Mouse (Mus musculus): ENCODE results near the gene Yipf7.
A peak's percentile ranks its signal among the peaks of the same experiment; 100 is the strongest.

Yipf7 gene

DNA sequence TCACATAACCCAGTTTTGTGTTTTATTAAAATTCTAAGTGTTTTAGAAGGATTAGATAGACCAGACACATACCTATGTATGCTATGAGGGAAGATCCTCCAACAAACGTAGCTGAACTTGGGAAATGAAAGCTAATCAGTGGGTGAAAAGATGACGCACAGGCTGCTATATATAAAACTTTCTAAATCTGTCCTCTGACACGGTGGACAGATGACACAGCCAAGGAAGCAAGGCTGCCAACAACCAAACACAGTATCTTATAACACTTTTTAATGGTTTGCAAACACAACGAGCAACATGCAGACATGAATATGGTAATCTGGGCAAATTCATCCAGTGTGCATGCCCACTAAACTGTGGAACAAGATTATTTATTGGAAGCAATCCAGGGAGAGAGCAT lies at the start of gene Yipf7:
TSS of gene Yipf7 (minus strand) at position 160 of the 400 bp plus-strand sequence.
- DNase-seq (ENCODE audit: extremely low read depth, low read depth) = no peak

DNA sequence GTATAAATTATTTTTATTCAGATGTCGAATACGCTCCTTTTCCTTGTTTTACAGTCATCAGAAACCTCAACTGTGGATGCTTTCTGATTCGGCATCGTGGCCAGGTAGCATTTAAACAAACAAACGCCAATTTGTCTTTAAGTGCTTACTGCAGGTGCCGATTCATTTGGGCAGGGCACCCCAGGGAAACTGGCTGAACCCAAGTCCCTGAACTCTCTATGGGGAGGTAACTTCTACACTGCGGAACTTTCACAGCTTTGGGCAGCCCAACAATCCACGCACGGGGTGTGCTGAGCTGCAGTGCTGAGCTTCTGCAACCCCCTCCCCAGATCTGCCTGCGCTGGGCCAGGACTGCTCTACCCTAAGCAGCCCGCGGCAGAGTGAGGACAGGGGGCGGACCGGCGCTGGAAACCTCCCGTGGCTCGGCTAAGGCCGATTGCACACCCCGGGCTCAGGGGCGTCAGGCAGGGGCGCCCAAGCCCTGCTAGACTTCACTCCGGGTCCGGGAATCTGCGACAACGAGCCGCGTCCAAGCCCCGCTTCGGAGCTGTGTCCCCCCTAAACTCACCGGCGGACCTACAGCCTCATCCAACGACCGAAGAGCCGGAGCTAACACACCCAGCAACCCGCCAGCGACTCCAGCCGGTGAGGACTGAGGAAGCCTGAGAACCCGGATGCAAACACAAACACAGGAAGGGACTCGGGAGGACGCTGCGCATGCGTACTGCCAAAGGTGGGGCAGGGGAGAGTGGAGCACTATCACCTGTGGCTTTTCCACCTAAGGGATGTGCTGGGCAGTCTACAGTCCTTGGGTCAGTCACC lies 49.4 kb upstream of the Yipf7 start, which contains the start of gene Gnpda2:
TSS of gene Gnpda2 (minus strand) at position 701 of the 822 bp plus-strand sequence.
- peak; percentile 73 for DNase-seq (ENCODE audit: extremely low read depth, low read depth)

DNA sequence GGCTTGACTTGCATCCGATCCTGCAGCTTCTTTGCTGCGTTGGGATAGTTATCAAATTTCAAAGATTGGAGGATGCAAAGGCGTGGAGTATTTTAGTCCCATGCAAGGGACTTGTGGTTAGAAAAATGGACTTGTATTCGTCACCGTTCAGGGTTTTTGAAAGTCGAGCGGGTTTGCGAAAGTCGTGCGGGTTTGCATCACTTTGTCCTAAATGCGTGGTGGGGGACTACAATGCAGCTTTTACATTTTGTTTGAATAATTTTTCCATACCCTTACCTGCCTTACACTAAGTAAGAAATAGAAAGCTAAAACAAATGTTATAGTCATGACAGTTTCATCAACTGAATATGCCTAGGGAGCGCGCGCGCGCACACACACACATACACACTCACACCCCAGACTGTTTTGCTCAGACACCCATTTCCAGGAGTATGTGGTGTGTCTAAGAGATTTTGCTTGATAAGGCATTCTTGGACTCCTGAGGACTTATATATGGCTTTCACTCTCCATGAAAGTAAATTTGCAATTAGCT lies 15.0 kb upstream of the Yipf7 start:
- peak; percentile 26 for DNase-seq (ENCODE audit: extremely low read depth, low read depth)

DNA sequence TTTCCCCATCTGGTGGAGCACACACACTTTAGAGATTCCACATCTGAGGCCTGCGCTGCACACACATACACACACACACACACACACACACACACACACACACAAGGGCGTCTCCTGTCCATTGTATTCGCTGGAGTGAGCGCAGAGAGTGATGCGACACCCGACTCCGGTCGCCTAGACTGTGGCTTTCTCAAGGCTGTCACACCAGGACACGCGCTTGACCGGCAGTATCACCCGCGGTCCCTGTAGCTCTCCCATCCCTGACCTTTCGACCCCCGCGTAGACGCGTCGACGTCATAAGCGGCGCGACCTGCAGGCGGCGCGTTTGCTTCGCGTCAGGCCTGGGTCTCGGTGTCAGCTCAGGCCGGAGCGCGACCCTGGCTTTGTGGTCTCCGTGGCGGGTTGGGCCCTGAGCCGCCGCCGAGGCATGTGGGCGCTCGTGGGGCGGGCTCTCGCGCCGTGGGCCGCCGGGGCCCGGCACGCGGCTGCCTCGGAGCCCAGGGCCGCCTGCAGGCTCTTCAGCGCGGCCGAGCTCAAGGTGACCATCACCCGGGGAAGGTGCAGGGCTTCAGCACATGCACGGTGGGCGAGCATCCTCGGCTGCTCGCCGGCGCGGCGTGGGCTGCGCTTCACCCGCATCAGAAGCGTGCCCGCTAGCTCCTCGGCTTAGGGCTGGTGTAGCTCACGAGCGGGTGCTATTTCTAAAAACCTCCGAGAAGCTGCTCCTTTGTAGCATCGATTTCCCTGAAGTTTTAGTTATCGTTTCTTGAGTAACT lies 14.4 kb upstream of the Yipf7 start, which contains the start of gene Guf1:
TSS of gene Guf1 (plus strand) at position 296 of the 776 bp plus-strand sequence.
- DNase-seq (ENCODE audit: extremely low read depth, low read depth) = peak; percentile 44

DNA sequence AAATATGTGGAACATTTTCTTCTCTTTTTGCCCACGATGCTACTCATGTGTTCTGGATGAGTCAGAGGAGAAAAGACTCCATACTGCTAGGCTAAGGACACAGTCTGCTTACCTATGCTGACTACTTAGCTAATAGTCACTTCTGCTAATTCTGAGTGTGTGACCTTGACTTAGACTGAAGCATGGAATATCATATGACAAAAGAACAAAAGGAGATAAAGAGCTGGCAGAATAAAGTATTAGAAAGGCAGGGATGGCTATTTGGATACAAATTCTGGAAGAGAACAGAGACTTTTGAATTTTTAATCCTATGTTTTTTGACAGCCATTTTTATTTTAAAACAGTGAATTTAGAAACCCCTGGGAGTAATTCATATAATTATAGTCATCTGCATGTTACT lies 768 bp downstream of the Yipf7 start:
- DNase-seq (ENCODE audit: extremely low read depth, low read depth) = no peak

DNA sequence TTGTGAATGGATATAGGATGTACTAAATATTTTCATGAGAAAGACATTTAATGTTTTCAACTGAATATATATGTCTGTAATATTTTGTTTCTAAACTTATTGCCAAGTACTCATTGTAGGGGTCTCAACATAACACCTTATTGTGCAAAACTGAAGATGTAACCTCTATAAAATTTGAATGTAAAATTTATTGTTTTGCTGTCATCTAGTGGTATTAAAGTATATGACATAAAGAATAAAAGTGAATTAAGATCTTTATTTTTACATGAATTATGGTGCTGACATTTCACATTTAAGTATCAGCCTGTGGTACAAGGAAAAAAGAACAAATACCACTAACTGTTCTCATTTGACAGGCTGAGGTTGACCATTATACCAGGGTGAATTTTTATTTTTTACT lies 18.5 kb downstream of the Yipf7 start:
- DNase-seq (ENCODE audit: extremely low read depth, low read depth) = no peak

DNA sequence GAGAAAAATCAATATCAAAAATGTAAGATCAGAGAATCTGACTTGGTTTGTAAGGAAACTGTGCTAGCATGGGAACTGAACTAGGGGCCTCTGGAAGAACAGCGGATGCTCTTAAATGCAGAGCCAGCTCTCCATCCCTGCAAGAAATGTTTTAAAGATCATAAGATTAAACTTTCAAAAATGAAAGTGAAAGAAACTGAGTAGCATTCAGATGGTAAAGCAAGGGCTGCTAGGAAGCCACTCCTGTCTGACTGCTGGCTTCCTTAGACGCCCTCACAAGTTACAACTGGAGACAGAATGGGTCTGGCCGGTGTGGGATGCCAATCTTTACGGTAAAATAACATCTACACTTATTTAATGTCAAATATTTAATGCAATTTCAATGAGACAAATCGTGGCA lies 20.4 kb downstream of the Yipf7 start:
- DNase-seq (ENCODE audit: extremely low read depth, low read depth) = no peak

DNA sequence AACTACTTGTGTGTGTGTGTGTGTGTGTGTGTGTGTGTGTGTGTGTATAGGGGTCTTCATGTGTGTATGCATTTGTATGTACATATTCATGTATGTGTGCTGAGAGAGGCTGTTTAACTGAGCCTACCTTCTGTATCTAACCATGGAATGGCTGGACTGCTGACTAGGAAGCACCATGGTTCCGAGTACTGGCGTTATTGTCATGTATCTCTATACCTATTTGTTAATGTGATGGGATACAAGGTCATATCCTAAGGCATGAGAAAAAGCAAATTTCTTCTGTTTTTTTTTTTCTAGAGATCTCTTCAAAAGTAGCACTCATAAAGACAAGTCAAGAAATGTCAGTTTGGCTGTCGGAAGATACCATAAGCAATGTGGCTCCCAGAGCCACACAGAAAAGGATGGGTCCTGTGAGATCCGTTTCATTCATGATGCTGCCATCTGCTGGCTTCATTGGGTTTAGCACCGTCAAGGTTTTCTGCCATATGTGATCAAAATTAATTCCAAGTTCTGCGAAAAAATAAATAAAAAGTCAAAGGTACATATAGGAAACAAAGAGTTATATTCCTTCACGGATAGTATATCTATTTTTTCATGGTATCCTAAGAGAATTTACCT lies 21.7 kb downstream of the Yipf7 start:
- DNase-seq (ENCODE audit: extremely low read depth, low read depth) = peak; percentile 43

DNA sequence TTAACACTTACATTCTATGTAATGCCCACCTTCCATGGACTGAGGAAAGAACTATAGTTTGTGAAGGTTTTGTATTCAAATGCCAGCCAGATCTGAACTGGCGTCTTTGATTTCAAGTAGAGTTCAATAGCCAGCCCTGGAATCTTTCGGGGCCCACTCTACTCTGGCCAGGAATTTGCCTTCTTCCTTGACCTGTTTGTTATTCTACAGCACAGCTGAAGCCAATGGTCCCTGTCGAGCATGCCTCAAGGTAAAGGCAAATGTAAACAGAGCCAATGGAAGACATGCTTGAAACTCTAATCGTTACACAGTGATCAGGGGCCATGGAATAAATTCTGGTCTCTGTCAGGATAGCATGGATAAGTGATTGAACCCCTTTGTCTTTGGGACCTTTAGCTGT lies 30.2 kb downstream of the Yipf7 start:
- DNase-seq (ENCODE audit: extremely low read depth, low read depth) = no peak

DNA sequence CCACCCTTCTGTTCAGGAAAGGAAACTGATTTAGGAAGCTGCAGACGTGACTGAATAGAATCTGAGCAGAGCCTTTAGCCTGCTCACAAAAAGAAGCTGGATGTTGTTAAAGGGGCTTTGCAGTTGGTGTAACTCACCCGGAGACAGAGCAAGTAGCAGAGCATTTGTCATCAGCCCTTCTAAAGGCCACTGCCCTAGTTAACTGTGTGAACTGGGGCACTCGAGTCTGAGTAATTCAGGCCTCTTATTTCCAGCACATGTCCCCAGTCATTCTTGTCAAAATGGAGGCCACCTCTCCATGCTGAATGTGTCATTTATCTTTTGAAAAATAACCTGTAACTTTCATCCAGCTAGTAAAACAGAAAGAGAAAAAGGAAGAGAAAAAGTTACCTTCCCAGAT lies 30.8 kb downstream of the Yipf7 start:
- DNase-seq (ENCODE audit: extremely low read depth, low read depth) = no peak

DNA sequence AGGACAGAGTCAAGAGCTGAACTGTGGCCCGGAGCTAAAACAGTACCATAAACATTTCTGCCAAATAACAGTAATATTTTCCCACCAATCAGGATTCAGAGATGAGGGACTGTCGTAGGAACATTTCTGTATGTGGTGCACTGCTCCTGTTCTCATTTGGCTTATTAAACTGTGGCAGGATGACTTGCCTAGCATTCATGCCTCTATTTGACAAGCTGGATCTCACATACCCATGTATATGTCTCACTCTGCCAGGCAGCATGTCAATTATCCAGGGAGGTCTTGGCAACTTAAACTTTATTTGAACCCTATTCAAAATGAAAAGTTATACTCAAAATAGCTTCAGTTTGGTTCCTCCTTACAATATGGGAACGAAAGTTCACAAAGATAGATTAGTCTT lies 35.4 kb downstream of the Yipf7 start:
- DNase-seq (ENCODE audit: extremely low read depth, low read depth) = no peak

DNA sequence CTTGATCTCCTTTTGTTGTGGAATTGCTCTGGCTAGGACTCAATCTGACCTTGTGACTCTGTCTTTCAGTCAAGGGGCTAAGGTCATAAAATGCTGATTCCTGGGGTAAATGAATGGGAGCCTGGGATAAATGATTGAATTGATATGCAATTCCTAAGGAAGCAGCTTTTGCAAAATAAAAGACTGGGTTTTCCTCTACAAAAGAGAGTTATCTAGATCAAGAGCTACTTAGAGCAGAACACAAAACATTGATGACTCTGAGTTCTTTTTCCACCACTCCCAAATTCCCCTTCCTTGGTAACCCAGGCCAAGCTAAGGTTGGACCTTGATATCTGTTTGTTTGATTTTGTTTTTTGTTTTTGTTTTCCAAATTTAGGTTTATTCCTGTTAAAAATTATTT lies 53.4 kb downstream of the Yipf7 start:
- no peak for DNase-seq (ENCODE audit: extremely low read depth, low read depth)

DNA sequence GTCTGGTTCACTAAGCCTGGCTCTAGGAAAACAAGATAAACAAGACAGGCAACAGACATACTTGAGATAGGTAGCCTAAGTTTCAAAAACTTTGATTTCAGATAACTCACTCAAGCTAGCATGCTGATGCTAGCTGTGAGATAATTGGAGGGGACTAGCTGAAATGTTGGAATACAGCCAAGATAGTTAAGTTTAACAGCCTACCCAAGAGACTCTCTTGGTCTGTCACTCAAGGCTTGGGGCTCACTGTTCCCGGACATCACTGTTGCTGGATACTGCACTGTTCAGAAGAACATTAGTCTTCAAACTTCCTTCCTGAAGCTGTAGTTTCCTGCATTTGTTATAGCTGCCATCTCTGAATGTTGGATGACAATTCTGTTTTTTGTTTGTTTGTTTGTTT lies 74.9 kb downstream of the Yipf7 start:
- no peak for DNase-seq (ENCODE audit: extremely low read depth, low read depth)

Data from MEL-GATA-1-ER (cell line).